Mouse (Mus musculus) neural tube, embryonic 13.5 days (tissue): ENCODE measurements at regions not wholly inside any gene's neighbourhood (a gene's known extent, or its start where the extent isn't known, plus 50 kb on each side); places are given as distances from the start of the nearest gene placed in this dataset.
"Not testable (repeated sequence)": the region's sequence is repeated elsewhere in the genome, so short reads cannot be mapped to it uniquely, and the experiment has no call there.

Source experiments
- ATAC-seq: fragments of 200-750 bp; cut with Nextera tagmentation; 2 replicates; pipeline ENCODE4 v1.8.0; 2017; ENCODE audit warnings: low read depth, mild to moderate bottlenecking, moderate TSS enrichment, moderate library complexity
- H3K27ac ChIP-seq: fragments of 300-500 bp; sonication (generic); replicated peaks from 2 replicates; pipeline ENCODE4 v1.5.1; 2015; ENCODE audit warnings: moderate library complexity, mild to moderate bottlenecking, inconsistent platforms
- H3K27me3 ChIP-seq: fragments of 300-500 bp; sonication (generic); 2 replicates; pipeline ENCODE4 v1.6.1; 2015; ENCODE audit warnings: mild to moderate bottlenecking, inconsistent platforms
- H3K36me3 ChIP-seq: fragments of 300-500 bp; sonication (generic); 2 replicates; pipeline ENCODE4 v1.6.1; 2015; ENCODE audit warnings: mild to moderate bottlenecking, inconsistent platforms
- H3K4me1 ChIP-seq: fragments of 300-500 bp; sonication (generic); replicated peaks from 2 replicates; pipeline ENCODE4 v1.6.1; 2015; ENCODE audit warnings: inconsistent platforms
- H3K4me2 ChIP-seq: fragments of 300-500 bp; sonication (generic); 2 replicates; pipeline ENCODE4 v1.6.1; 2015; ENCODE audit warnings: inconsistent platforms, mild to moderate bottlenecking, moderate library complexity
- H3K4me3 ChIP-seq: fragments of 300-500 bp; sonication (generic); 2 replicates; pipeline ENCODE4 v1.5.1; 2015; ENCODE audit warnings: mild to moderate bottlenecking, inconsistent platforms
- H3K9ac ChIP-seq: fragments of 300-500 bp; sonication (generic); 2 replicates; pipeline ENCODE4 v1.6.1; 2015; ENCODE audit warnings: moderate library complexity, mild to moderate bottlenecking, inconsistent platforms
- H3K9me3 ChIP-seq: fragments of 300-500 bp; sonication (generic); 2 replicates; pipeline ENCODE4 v1.6.1; 2016; ENCODE audit warnings: inconsistent platforms
- WGBS: fragments of 180-500 bp; shearing (Covaris S2); methylation state at CpG from one replicate; pipeline ENCODE4 v1.1.7; 2015; 5-methylcytosine and 5-hydroxymethylcytosine counted together

- H3K9me3 ChIP-seq, H3K36me3 ChIP-seq, H3K27me3 ChIP-seq, H3K4me3 ChIP-seq: not testable (repeated sequence)
- Histone ChIP-seq H3K4me1 (peaks cover 20% of the 10 kb centered on the region), H3K4me2 (peak overlapping the region; percentile 37), H3K27ac (peak overlapping the region; percentile 94), H3K9ac (peak overlapping the region; percentile 49)
- peak; percentile 93 for ATAC-seq
- 0% methylated on average over 1 of the region's 2 CpGs for WGBS
Observed at GRCm38 (mm10) chrX:103532620-103533199, 97.7 kb upstream of the Zcchc13 start.

- WGBS = 2% methylated on average over 11 of the region's 11 CpGs
- H3K9ac ChIP-seq = peak overlapping the region; percentile 49
Observed at GRCm38 (mm10) chrX:103533306-103533705, 97.1 kb upstream of the Zcchc13 start.

GRCm38 (mm10) chrX:103533831-103534230, 96.6 kb upstream of the Zcchc13 start:
- H3K27ac ChIP-seq = peak overlapping the region; percentile 94
- H3K27me3 ChIP-seq = no peaks in the 10 kb centered on the region
- H3K9me3 ChIP-seq = no peaks in the 10 kb centered on the region
- H3K4me1 ChIP-seq = peaks cover 20% of the 10 kb centered on the region
- no peak overlapping the region for H3K4me3 ChIP-seq
- peak overlapping the region; percentile 37; the same call in 1 of the 2 replicates for H3K4me2 ChIP-seq
- H3K36me3 ChIP-seq = no peaks in the 10 kb centered on the region
- no peak for ATAC-seq
- 13% methylated on average over 1 of the region's 1 CpGs for WGBS
- H3K9ac ChIP-seq = peak overlapping the region; percentile 49

More at GRCm38 (mm10) chrX:103533306-103533705, 97.1 kb upstream of the Zcchc13 start:
- H3K4me1 ChIP-seq = peaks cover 20% of the 10 kb centered on the region
- no peaks in the 10 kb centered on the region for H3K27me3 ChIP-seq
- H3K4me2 ChIP-seq = peak overlapping the region; percentile 37
- H3K36me3 ChIP-seq = no peaks in the 10 kb centered on the region
- H3K4me3 ChIP-seq = no peak overlapping the region
- no peaks in the 10 kb centered on the region for H3K9me3 ChIP-seq
- ATAC-seq = peak; percentile 85
- H3K27ac ChIP-seq = peak overlapping the region; percentile 94

- no peak overlapping the region for H3K27ac ChIP-seq
- ATAC-seq = no peak
- no peaks in the 10 kb centered on the region for H3K9me3 ChIP-seq
- no peaks in the 10 kb centered on the region for H3K36me3 ChIP-seq
- 77% methylated on average over 5 of the region's 5 CpGs for WGBS
- H3K9ac ChIP-seq = no peak overlapping the region
- H3K4me2 ChIP-seq = no peak overlapping the region
- peaks cover 4% of the 10 kb centered on the region; the same call in 1 of the 2 replicates for H3K4me1 ChIP-seq
- no peaks in the 10 kb centered on the region for H3K27me3 ChIP-seq
- no peak overlapping the region for H3K4me3 ChIP-seq
Observed at GRCm38 (mm10) chrX:103546490-103547202, 83.7 kb upstream of the Zcchc13 start.

- Histone ChIP-seq H3K4me1 (peaks cover 8% of the 10 kb centered on the region), H3K27ac (peak overlapping the region; percentile 33; the same call in 1 of the 2 replicates), H3K36me3 (no peaks in the 10 kb centered on the region), H3K27me3 (no peaks in the 10 kb centered on the region), H3K4me2 (no peak overlapping the region), H3K4me3 (no peak overlapping the region), H3K9me3 (no peaks in the 10 kb centered on the region), H3K9ac (no peak overlapping the region)
- 91% methylated on average over 14 of the region's 14 CpGs for WGBS
- ATAC-seq = no peak
Observed at GRCm38 (mm10) chrX:103551304-103551703, 79.1 kb upstream of the Zcchc13 start.

GRCm38 (mm10) chrX:103553196-103553595, 77.2 kb upstream of the Zcchc13 start:
- no peak overlapping the region for H3K27ac ChIP-seq
- no peaks in the 10 kb centered on the region for H3K27me3 ChIP-seq
- no peak overlapping the region for H3K9ac ChIP-seq
- H3K4me3 ChIP-seq = no peak overlapping the region
- no peak for ATAC-seq
- no peaks in the 10 kb centered on the region for H3K36me3 ChIP-seq
- no peaks in the 10 kb centered on the region for H3K9me3 ChIP-seq
- no peak overlapping the region for H3K4me2 ChIP-seq
- WGBS = 95% methylated on average over 3 of the region's 3 CpGs
- peaks cover 15% of the 10 kb centered on the region for H3K4me1 ChIP-seq

GRCm38 (mm10) chrX:103553605-103554004, 76.8 kb upstream of the Zcchc13 start:
- no peaks in the 10 kb centered on the region for H3K27me3 ChIP-seq
- no peak for ATAC-seq
- H3K4me1 ChIP-seq = peaks cover 15% of the 10 kb centered on the region
- no peaks in the 10 kb centered on the region for H3K36me3 ChIP-seq
- no peak overlapping the region for H3K4me3 ChIP-seq
- WGBS = 86% methylated on average over 3 of the region's 3 CpGs
- H3K9me3 ChIP-seq = no peaks in the 10 kb centered on the region
- no peak overlapping the region for H3K27ac ChIP-seq
- no peak overlapping the region for H3K4me2 ChIP-seq
- no peak overlapping the region for H3K9ac ChIP-seq

GRCm38 (mm10) chrX:103555041-103555986, 75.1 kb upstream of the Zcchc13 start:
- peak; percentile 96 for ATAC-seq
- not testable (repeated sequence) for H3K4me2 ChIP-seq, H3K9ac ChIP-seq, H3K27me3 ChIP-seq, H3K36me3 ChIP-seq, H3K4me3 ChIP-seq, H3K9me3 ChIP-seq
- H3K27ac ChIP-seq = peak overlapping the region; percentile 77
- 20% methylated on average over 5 of the region's 5 CpGs for WGBS
- peaks cover 15% of the 10 kb centered on the region for H3K4me1 ChIP-seq

- H3K4me1 ChIP-seq = peaks cover 15% of the 10 kb centered on the region
- H3K9ac ChIP-seq = no peak overlapping the region
- WGBS = 54% methylated on average over 4 of the region's 4 CpGs
- ATAC-seq = peak; percentile 33
- H3K27ac ChIP-seq = peak overlapping the region; percentile 77
- H3K4me3 ChIP-seq = no peak overlapping the region
- H3K27me3 ChIP-seq = no peaks in the 10 kb centered on the region
- H3K36me3 ChIP-seq = no peaks in the 10 kb centered on the region
- H3K4me2 ChIP-seq = no peak overlapping the region
- no peaks in the 10 kb centered on the region for H3K9me3 ChIP-seq
Observed at GRCm38 (mm10) chrX:103556046-103556445, 74.3 kb upstream of the Zcchc13 start.

- Histone ChIP-seq H3K36me3 (no peaks in the 10 kb centered on the region), H3K4me3 (no peak overlapping the region), H3K4me2 (no peak overlapping the region), H3K9ac (no peak overlapping the region), H3K27me3 (no peaks in the 10 kb centered on the region), H3K4me1 (peaks cover 11% of the 10 kb centered on the region), H3K27ac (peak overlapping the region; percentile 77; the same call in 1 of the 2 replicates), H3K9me3 (no peaks in the 10 kb centered on the region)
- no peak for ATAC-seq
- WGBS = 44% methylated on average over 7 of the region's 7 CpGs
Observed at GRCm38 (mm10) chrX:103556681-103557490, 73.5 kb upstream of the Zcchc13 start.

- no peaks in the 10 kb centered on the region for H3K36me3 ChIP-seq
- no peak overlapping the region for H3K4me3 ChIP-seq
- no peak overlapping the region for H3K27ac ChIP-seq
- H3K27me3 ChIP-seq = no peaks in the 10 kb centered on the region
- H3K4me1 ChIP-seq = peaks cover 11% of the 10 kb centered on the region
- H3K9ac ChIP-seq = no peak overlapping the region
- 70% methylated on average over 4 of the region's 4 CpGs for WGBS
- H3K4me2 ChIP-seq = no peak overlapping the region
- ATAC-seq = no peak
- 0 out of 2 replicates have a peak, but pooled peaks cover 3% of the 10 kb centered on the region for H3K9me3 ChIP-seq
Observed at GRCm38 (mm10) chrX:103557496-103557895, 72.9 kb upstream of the Zcchc13 start.
